Mouse (Mus musculus): ENCODE measurements around the gene Crebzf. TPM values are rescaled to one million over a fixed set of nuclear protein-coding genes. Genes with fewer than 3 reads are reported as not detected.

Gene Crebzf
- polyA plus RNA-seq, 1 experiment from 2014 or later: 62.7 TPM

DNA sequence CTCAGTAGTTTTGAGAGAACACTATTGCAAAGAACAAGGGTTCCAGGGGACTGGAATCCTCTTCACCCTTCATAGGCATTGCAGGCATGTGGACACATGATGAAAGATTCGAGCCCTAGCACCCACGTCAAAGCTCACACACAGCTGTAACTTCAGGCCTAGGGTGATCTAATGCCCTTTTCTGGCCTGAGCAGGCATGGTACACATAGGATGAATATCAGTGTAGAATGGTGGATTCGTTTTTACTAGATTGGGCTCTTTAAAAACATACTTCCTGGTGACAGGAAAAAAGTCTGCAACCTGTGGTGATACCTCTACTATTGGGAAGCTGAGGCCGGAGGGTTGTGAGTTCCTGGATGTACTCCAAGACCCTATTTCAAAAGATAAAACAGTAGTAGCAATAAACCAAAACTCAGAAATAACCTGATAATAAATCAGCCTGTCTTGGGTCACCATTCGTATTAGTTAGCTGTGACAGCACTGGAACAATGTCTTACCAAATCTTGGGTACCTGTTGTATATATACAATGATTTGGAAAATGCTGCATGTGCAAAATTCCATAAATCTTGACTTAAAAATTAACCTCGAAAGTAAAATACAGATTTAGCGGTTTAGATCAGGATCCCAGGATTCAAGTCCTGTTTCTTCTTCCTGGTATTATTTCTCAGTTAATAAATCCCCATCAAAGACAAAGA is 13.8 kb downstream of the Crebzf start:
- no peaks in the 10 kb centered on the region for H3K27me3 ChIP-seq
- peaks cover 14% of the 10 kb centered on the region for H3K4me1 ChIP-seq
- ATAC-seq (ENCODE audit: low FRiP score): no peak
- H3K4me3 ChIP-seq: peak overlapping the region; percentile 74
- 36% methylated on average over 7 of the region's 7 CpGs for WGBS
- peak overlapping the region; percentile 61 for H3K4me2 ChIP-seq (replicated peaks)
- H3K9ac ChIP-seq: peak overlapping the region; percentile 76; the same call in 1 of the 2 replicates
- H3K36me3 ChIP-seq: peaks cover 10% of the 10 kb centered on the region; the same call in 1 of the 2 replicates
- H3K9me3 ChIP-seq (replicated peaks): no peaks in the 10 kb centered on the region
- peak overlapping the region; percentile 93 for H3K27ac ChIP-seq

GRCm38 (mm10) chr7:90456845-90457468 is 14.4 kb downstream of the Crebzf start, which contains the start of gene Tmem126a:
Gene Tmem126a (minus strand): TSS chr7:90457229.
- Histone ChIP-seq H3K36me3 (peaks cover 10% of the 10 kb centered on the region; the same call in 1 of the 2 replicates), H3K9me3 (replicated peaks) (no peaks in the 10 kb centered on the region), H3K4me3 (peak within 1 kb of the TSS; percentile 74), H3K9ac (peak within 1 kb of the TSS; percentile 76), H3K4me1 (peaks cover 14% of the 10 kb centered on the region), H3K27me3 (no peaks in the 10 kb centered on the region), H3K27ac (peak within 1 kb of the TSS; percentile 93), H3K4me2 (replicated peaks) (peak within 1 kb of the TSS; percentile 61)
- peak; percentile 98 for ATAC-seq (ENCODE audit: low FRiP score)
- under 1% methylated on average over 41 of the region's 41 CpGs for WGBS

GRCm38 (mm10) chr7:90457517-90457916 is 15.0 kb downstream of the Crebzf start:
- peak overlapping the region; percentile 61 for H3K4me2 ChIP-seq (replicated peaks)
- peaks cover 14% of the 10 kb centered on the region for H3K4me1 ChIP-seq
- WGBS: 21% methylated on average over 10 of the region's 10 CpGs
- peak overlapping the region; percentile 74 for H3K4me3 ChIP-seq
- peak; percentile 80 for ATAC-seq (ENCODE audit: low FRiP score)
- H3K27me3 ChIP-seq: no peaks in the 10 kb centered on the region
- no peaks in the 10 kb centered on the region for H3K9me3 ChIP-seq (replicated peaks)
- H3K27ac ChIP-seq: peak overlapping the region; percentile 93
- H3K36me3 ChIP-seq: peaks cover 9% of the 10 kb centered on the region; the same call in 1 of the 2 replicates
- H3K9ac ChIP-seq: peak overlapping the region; percentile 76

- Histone ChIP-seq H3K9ac (0 out of 2 replicates have a peak overlapping the region, but pooled peaks have one; percentile 8), H3K4me2 (replicated peaks) (no peak overlapping the region), H3K4me3 (no peak overlapping the region), H3K27me3 (no peaks in the 10 kb centered on the region), H3K9me3 (replicated peaks) (no peaks in the 10 kb centered on the region), H3K36me3 (no peaks in the 10 kb centered on the region), H3K27ac (no peak overlapping the region), H3K4me1 (peaks cover 14% of the 10 kb centered on the region)
- 53% methylated on average over 10 of the region's 10 CpGs for WGBS
- ATAC-seq (ENCODE audit: low FRiP score): no peak
These were observed 17.8 kb downstream of the Crebzf start for GRCm38 (mm10) chr7:90460330-90460729.

DNA sequence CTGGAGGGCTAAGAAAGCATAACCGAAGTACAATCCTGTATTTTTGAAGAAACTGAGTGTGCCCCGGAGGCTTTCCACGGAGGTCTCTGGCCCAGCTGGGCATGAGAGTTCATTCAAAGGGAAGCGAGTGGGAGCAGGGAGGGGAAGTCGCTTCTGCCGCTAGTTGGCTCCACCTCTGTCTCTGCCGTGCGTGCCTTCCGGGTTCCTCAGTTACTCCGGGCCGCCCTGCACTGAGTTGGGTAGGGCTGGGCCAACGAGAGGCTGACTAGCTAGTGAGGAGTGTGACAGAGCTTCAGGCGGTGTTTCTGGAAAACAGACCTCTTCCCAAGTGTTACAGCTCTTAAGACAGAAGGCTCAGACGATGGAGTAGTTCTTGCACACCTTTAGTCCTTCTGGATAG is 18.4 kb downstream of the Crebzf start:
- ATAC-seq (ENCODE audit: low FRiP score): no peak
- H3K4me2 ChIP-seq (replicated peaks): peak overlapping the region; percentile 15; the same call in 1 of the 2 replicates
- H3K4me1 ChIP-seq: peaks cover 10% of the 10 kb centered on the region
- no peak overlapping the region for H3K9ac ChIP-seq
- no peaks in the 10 kb centered on the region for H3K36me3 ChIP-seq
- WGBS: 19% methylated on average over 14 of the region's 14 CpGs
- no peaks in the 10 kb centered on the region for H3K27me3 ChIP-seq
- no peak overlapping the region for H3K27ac ChIP-seq
- no peak overlapping the region for H3K4me3 ChIP-seq
- no peaks in the 10 kb centered on the region for H3K9me3 ChIP-seq (replicated peaks)

DNA sequence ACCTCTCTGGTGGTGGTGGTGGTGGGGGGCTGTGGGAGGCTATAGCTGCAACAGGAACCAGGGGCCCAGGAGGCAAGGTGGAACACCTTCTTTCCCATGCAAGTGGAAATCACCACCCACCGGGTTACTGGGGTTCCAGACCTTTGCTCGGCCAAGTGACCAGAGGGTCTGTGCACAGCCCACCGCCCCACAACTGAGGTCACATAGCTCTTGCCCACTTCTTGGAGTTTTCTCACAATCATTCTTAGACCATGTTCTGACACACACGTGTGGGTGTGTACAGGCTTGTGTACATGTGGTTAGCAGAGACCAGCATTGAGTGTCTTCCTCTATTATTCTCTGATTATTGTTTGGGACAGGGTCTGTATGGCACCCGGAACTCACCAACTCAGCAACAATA is 18.9 kb downstream of the Crebzf start:
- H3K9me3 ChIP-seq (replicated peaks): no peaks in the 10 kb centered on the region
- no peak overlapping the region for H3K27ac ChIP-seq
- no peaks in the 10 kb centered on the region for H3K27me3 ChIP-seq
- H3K9ac ChIP-seq: no peak overlapping the region
- H3K4me3 ChIP-seq: no peak overlapping the region
- H3K36me3 ChIP-seq: no peaks in the 10 kb centered on the region
- peaks cover 5% of the 10 kb centered on the region for H3K4me1 ChIP-seq
- no peak for ATAC-seq (ENCODE audit: low FRiP score)
- WGBS: 92% methylated on average over 5 of the region's 5 CpGs
- H3K4me2 ChIP-seq (replicated peaks): no peak overlapping the region

DNA sequence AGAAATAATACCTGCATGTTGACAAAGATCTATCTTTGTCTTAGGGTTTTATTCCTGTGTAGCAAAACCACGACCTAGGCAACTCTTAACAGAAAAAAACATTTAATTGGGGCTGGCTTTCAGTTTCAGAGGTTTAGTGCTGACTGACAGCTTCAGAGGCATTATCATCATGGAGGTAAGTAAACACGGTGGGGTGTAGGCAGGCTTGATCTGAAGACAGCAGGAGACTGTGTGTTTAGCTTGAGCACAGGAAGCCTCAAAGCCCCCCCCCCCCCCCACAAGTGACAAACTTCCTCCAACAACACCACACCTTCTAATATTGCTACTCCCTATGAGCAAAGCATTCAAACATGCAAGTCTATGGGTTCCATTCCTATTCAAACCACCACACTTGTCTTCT is 31.0 kb downstream of the Crebzf start:
- no peaks in the 10 kb centered on the region for H3K9me3 ChIP-seq (replicated peaks)

DNA sequence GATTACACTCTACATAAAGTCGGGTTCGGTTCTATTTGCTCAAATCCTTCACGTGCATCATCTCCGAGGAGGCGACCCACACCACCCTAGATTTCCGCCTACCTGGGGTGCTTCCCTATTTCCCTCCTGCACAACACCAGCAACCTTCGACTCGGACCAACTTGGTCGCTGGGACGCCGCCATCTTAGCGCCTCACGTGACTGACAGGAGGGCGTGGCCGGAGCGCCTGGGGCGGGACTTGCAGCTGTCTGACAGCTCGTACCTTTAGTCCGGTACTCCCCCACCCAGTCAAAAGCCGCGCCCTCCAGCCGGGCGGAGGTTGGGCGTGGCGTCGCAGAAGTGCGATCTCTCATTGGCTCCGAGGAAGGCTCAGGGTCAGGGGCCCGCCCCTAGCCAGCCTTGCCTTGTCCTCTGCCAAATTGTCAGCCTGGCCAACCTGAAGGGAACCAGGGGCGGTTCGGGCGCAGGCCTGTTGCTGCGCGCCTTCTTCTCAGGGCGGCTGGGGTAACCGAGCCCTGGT is 33.3 kb downstream of the Crebzf start, which contains the start of gene Tmem126b:
Gene Tmem126b (minus strand): TSS at position 209 of the 520 bp plus-strand sequence.
- H3K9ac ChIP-seq: peak within 1 kb of the TSS; percentile 76

More for the DNA sequence above, 31.0 kb downstream of the Crebzf start:
- 77% methylated on average over 2 of the region's 2 CpGs for WGBS
- ATAC-seq (ENCODE audit: low FRiP score): no peak
- no peak overlapping the region for H3K4me3 ChIP-seq
- peaks cover 11% of the 10 kb centered on the region for H3K36me3 ChIP-seq
- H3K4me2 ChIP-seq (replicated peaks): no peak overlapping the region
- peaks cover 11% of the 10 kb centered on the region for H3K4me1 ChIP-seq
- no peak overlapping the region for H3K27ac ChIP-seq
- H3K27me3 ChIP-seq: no peaks in the 10 kb centered on the region
- no peak overlapping the region for H3K9ac ChIP-seq

DNA sequence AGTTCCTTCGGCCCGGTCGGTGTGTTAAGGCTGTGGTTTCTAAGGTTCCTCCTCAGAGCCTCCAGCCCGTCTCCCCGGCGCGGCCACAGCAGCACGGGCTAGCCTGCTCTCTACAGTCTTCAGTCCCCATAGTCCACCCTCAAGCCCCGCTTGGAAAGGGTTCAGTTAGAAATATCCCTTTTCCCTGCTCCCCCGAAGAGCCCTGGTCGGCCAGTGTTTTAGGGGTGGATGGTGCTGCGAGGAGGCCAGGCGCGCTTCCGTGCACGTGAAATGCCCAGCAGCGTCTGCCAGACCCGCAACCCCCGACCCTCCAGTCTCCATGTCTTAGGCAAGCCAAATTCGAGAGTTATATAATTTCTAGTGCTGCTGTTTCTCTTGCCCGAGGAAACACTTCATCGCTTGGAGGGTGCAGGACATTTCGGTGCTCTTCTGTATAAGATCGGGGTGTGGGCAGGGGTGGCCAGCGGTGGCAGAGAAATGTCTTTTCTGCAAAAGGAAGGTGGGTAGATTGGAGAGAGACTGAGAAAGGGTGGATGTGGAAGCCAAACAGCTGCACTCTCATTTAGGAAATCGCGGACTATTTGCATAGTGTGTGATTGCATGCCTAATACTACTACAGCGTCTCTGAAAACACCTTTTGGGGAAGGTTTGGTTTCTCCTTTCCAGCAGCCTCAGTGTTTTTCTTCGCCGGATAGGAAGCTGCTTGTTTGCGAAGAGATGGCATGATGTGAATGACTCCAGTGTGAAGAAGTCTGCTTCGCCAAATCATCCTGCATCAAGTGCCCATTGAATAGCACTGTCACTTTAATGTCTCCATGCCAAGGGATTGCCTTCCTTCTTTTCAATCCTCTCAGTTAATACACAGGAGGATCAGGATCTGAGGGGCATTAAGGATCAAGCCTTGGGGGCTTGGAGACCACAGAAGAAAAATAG is 34.0 kb downstream of the Crebzf start, which contains the start of gene Dlg2:
Gene Dlg2 (plus strand): TSS at position 360 of the 933 bp plus-strand sequence.
- no peaks in the 10 kb centered on the region for H3K27me3 ChIP-seq
- H3K4me2 ChIP-seq (replicated peaks): peak within 1 kb of the TSS; percentile 79
- WGBS: under 1% methylated on average over 32 of the region's 32 CpGs
- H3K9me3 ChIP-seq (replicated peaks): no peaks in the 10 kb centered on the region
- H3K36me3 ChIP-seq: no peaks in the 10 kb centered on the region
- H3K9ac ChIP-seq: peak within 1 kb of the TSS; percentile 76
- peak within 1 kb of the TSS; percentile 78 for H3K27ac ChIP-seq
- peak within 1 kb of the TSS; percentile 64 for H3K4me3 ChIP-seq
- H3K4me1 ChIP-seq: peaks cover 11% of the 10 kb centered on the region
- peak; percentile 89 for ATAC-seq (ENCODE audit: low FRiP score)

More for the DNA sequence above, 33.3 kb downstream of the Crebzf start, which contains the start of gene Tmem126b:
- peak; percentile 100 for ATAC-seq (ENCODE audit: low FRiP score)
- H3K4me1 ChIP-seq: peaks cover 11% of the 10 kb centered on the region
- peak within 1 kb of the TSS; percentile 78 for H3K27ac ChIP-seq
- peak within 1 kb of the TSS; percentile 79 for H3K4me2 ChIP-seq (replicated peaks)
- peak within 1 kb of the TSS; percentile 64 for H3K4me3 ChIP-seq
- no peaks in the 10 kb centered on the region for H3K9me3 ChIP-seq (replicated peaks)
- H3K36me3 ChIP-seq: no peaks in the 10 kb centered on the region
- WGBS: under 1% methylated on average over 36 of the region's 36 CpGs
- H3K27me3 ChIP-seq: no peaks in the 10 kb centered on the region

DNA sequence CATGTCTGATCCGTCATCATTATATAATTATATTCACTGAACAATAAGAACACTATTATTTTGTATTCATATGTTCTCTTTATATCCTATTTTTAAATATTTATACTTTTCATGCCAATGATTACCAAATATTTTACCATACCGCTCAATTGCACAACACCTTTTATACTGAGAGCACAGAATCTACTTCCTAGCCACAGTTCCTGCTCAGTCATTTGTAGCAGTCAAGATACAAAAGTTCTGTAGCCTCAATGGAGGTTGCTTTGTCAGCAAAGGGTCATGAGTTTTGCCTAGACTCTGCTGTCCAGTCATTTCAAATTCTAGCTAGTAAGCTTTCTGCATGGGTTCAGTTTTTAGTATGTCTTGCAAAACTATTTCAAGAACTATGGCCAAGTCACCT is 40.1 kb downstream of the Crebzf start:
- Histone ChIP-seq H3K4me3 (no peak overlapping the region), H3K4me1 (no peaks in the 10 kb centered on the region), H3K9me3 (replicated peaks) (no peaks in the 10 kb centered on the region), H3K36me3 (no peaks in the 10 kb centered on the region), H3K9ac (no peak overlapping the region), H3K4me2 (replicated peaks) (no peak overlapping the region), H3K27ac (no peak overlapping the region), H3K27me3 (no peaks in the 10 kb centered on the region)
- 90% methylated on average over 2 of the region's 2 CpGs for WGBS
- ATAC-seq (ENCODE audit: low FRiP score): no peak

Data from hindbrain, embryonic 12.5 days (tissue).